Mouse (Mus musculus) urinary bladder, postnatal 36 days (tissue): Measurements from ENCODE around the gene Msrb3.
A peak's percentile ranks its signal among the peaks of the same experiment; 100 is the strongest.

Experiments
- DNase-seq, 2 experiments: peaks; one replicate each; pipeline ENCODE4 v3.0.0; 2022; ENCODE audit warnings: low spot score in 2 of 2, mixed read lengths in 1 of 2

Msrb3 gene

GRCm38 (mm10) chr10:120861674-120862073 lies 37.2 kb downstream of the Msrb3 start:
- no peak for DNase-seq

DNA sequence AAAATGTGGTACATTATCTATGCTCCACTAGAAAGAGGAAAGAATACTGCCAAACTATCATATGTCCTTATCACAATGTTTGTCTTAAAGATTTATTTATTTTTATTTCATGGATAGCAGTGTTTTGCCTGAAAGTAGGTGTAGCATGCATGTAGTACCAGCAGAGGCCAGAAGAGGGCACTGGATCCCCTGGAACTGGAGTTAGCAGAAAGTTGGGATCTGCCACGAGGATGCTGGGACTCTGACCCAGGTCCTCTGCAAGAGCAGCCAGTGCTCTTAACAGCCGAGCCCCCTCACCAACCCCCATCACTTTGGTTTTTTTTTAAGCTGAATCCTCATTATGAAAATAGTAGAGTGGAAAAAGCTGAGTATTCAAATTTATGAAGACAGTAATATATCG lies 37.7 kb downstream of the Msrb3 start:
- DNase-seq, result no peak

- no peak for DNase-seq
Observed at GRCm38 (mm10) chr10:120857531-120858001, 41.3 kb downstream of the Msrb3 start.

DNA sequence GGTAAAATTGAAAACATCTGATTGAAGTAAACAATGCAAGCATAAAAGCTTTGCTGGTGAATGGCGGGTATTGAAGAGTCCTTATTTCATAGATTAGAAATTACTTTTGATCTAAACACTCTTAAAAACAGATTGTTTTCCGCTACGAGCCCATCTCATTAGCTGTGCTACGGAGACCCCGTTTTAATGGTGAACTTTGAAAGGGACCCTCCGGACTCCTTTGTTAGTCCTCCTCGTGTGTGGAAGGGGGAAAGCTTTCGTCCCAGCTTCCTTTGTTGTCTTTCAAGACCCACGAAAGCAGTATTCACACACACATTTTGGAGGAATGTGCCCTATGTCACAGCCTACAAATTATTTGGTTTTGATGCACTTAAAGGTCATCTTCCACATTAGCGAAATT lies 44.6 kb downstream of the Msrb3 start:
- DNase-seq, result no peak

DNA sequence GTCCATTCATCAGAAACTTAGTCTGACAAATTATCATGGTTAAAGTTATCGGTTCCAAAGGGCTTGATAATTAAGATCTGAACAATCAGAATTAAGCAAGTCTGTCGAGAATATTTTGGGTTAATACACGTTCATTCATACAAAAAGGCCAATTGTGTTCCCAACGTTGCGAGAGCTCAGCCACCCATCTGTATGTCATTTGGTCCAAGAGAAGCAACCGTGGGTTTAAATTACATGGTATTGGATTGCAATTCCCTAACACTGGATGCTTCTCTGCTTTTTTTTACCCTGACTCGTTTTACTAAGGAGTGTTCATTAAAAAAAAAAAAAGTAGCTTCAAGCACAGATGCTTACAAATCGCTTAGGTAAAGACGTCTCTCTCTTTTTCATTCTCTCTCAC lies 45.1 kb downstream of the Msrb3 start:
- no peak for DNase-seq

GRCm38 (mm10) chr10:120851196-120851781 lies 47.6 kb downstream of the Msrb3 start:
- DNase-seq, result no peak

DNA sequence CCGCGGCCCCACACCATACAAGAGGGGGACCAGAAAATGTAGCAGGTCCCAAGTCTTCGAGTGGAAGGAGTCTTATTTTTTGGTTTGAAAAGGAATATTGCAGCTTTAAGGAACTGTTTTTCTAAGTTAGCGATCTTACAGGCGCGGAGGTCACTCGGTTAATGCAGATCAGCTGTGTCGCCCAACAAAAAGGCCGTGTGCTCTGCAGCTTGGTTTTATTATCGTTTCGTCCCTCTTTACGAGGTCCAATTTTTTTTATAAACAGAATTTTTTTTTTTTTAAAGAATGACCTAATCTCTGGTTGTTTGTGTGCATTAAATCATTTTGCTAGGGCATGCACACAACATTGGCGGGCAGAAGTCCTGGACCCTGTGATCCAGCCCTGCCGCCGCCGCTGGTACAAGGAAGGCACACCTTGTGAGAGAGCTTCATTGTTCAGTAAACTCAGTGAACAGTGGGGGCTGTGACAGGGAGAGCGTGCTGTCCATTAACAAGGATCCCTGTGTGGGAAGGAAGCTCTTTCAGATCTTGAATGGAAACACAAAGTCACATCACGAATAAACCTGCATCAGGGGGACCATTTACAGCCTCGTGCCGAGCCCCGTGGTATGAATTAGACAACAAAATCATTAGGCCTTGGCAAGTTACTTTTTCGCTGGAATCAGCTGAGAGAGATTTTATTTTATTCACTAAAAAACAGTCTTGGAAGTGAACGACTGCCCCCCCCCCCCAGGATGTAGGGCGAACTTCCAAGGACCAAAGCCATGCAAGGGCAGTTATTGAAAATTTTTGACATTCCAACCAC lies 48.3 kb downstream of the Msrb3 start:
- no peak for DNase-seq

DNA sequence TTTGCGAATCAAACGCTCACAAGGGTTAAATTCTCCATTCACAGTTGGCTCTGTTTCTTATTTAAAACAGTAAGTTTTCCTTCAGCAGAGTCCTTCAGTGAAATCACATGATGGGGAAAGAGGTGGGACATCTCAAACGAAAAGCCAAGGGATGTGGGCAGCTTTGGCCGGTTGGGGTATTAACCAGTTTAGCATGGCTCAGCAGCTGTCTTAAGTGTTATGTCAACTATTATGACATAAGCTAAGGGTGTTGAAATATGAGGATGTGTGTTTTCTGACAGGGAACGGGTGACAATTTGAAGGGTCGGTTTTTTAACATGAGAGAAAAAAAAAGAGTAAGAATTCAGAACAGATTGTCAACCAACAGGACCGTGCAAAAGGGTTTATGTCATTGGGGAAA lies 50.2 kb downstream of the Msrb3 start:
- no peak for DNase-seq

- DNase-seq, result no peak
Observed at GRCm38 (mm10) chr10:120847785-120848184, 51.1 kb downstream of the Msrb3 start.

- DNase-seq, result no peak
Observed at GRCm38 (mm10) chr10:120839966-120840365, 58.9 kb downstream of the Msrb3 start.

DNA sequence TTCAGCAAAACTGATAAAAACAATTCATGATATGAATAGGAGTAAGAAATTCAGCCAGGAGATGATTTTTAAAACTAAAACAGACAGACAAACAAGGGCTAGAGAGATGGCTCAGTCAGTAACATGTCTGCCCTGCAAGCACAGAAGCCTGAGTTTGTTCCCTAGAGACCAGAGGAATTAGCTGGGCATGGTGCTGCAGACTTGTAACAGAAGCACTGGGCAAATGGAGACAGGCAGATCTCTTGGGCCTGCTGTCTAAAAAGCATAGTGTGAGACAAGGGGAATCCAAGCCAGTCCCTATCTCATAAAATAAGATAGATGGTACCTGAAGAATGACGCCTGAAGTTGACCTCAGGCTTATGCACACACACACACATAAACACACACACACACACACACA lies 64.4 kb downstream of the Msrb3 start:
- no peak for DNase-seq

GRCm38 (mm10) chr10:120833836-120834235 lies 65.1 kb downstream of the Msrb3 start:
- no peak for DNase-seq

- DNase-seq, result no peak
Observed at GRCm38 (mm10) chr10:120827761-120828160, 71.1 kb downstream of the Msrb3 start.

GRCm38 (mm10) chr10:120826795-120827669 lies 71.9 kb downstream of the Msrb3 start:
- no peak for DNase-seq

- DNase-seq, result no peak
Observed at GRCm38 (mm10) chr10:120826381-120826780, 72.5 kb downstream of the Msrb3 start.

GRCm38 (mm10) chr10:120825594-120825993 lies 73.3 kb downstream of the Msrb3 start:
- no peak for DNase-seq

- DNase-seq, result no peak
Observed at GRCm38 (mm10) chr10:120821491-120822358, 77.2 kb downstream of the Msrb3 start.

- no peak for DNase-seq
Observed at GRCm38 (mm10) chr10:120820781-120821300, 78.1 kb downstream of the Msrb3 start.

DNA sequence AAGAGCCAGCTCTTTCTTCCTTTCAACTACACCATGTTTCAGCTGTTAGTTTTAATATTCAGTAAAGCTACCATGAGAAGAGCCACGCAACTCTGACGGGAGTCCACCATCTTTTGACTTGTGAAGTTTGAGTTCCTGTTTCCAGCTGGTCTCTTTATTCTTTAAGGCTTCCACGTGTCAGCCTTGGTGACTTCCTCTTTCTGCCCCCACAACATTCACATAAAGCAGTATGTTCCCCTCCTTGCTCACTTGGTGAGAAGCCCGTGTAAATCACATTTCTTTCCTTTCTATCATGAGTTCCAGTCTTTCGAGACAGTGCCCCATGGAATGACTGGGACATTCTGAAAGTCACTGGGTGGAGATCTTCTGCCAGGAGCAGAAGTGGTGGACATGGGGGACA lies 83.6 kb downstream of the Msrb3 start:
- no peak for DNase-seq

- peak in 1 of 2 experiments; percentile 10 for DNase-seq
Observed at GRCm38 (mm10) chr10:120811796-120812443, 87.0 kb downstream of the Msrb3 start.
